Mouse (Mus musculus) thymus, postnatal 10 days (tissue): ENCODE results near the gene Hist1h3i.

ENCODE experiments used
- DNase-seq, 2 experiments: peaks; one replicate each; pipeline ENCODE4 v3.0.0; 2021; ENCODE audit warnings: low spot score in 2 of 2

Gene Hist1h3i

DNA sequence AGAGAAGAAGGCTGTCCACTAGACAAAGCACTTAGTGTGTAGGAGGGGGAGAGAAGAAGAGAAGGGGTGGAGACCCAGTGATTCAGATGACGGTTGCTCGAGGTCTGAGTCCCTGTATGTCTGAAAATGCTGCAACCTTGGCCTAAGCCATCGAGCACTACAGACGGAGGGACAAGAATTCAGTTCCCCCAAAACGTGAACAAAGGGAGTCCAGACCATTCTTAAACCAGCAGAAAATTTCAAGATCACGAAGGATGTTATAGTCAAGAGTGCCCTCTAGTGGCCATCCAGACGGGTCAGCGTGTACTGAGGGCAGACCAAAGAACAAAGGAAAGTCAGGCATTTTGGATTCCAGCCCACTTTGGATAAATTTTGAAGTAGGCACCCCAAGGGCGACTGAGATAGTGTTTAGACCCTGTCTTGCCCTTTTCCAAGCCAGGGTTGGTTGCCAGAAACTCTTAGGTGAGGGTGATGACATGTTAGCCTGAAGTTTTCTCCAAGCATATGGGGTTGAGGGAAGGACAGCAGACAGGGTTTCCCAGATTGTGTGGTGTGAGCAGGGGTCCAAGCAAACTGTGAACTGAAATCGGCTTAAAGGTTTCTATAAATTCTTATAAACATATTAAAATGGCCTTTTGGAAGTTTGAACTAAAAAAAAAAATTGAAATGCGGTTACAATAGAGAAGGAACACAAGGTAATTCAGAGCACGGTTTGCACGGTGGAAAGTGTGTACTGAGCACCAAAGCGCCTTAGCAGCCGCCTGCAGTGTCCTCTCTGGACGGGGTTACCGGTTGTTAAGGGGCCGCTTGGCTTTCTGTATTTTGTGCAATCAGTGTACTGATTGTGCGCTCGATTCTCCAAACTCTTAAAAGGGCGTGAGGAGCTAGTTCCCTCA is 48.9 kb downstream of the Hist1h3i start:
- DNase-seq: peak; percentile 66 to 87

DNA sequence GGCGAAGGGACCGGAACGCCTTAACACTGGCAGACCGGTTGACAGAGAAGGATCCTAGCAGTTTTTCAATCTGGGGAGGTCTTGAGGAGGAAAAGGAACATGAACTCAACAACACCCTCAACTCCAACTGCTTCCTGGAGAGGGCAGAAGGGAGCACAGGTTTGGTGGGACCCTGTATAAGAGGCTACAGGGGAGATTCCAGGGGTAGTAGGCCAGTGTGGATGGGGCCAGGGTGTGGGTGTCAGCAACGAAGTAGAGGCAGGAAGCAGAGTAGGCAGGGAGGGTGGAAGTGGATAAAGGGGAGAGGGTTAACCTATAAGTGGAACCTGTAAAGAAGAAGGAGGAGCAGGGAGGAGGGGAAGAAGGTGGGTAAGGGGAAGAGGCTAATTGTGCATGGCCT is 49.7 kb downstream of the Hist1h3i start:
- DNase-seq: peak in 1 of 2 experiments; percentile 32
